23 mouse cellular contexts compared by ENCODE assay signal in the genomic region with DNA sequence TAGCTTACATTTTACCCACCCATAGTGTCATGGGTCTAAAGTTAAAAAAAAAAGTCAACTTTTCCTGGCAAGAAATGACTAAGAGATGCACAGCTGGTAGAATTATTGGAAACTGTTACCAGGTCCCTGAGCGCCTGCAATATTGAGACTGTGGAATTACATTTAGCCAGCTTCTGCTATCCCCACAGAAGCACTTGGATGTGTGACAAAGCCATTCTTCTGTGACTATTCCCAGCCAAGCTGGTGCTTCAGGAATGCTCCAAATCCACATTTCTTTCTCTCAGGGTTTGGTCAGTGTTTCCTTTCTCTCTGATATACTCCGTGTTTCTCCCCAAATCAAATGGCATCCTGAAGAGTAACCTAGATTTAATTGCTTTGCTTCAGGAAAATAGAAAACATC. TPM values are rescaled to one million over a fixed set of nuclear protein-coding genes. Genes with fewer than 3 reads are reported as not detected.
DNase-seq lines count a peak whose midpoint lies in the region; ATAC-seq and TF ChIP-seq lines count a peak whose summit lies in the region.
"Had no signal": no experiment of that assay in that cellular context is flagged by ENCODE, and none has a peak within 500 bp of the region (broad histone marks: within the 10 kb centered on the region; RNA-seq: fewer than 3 reads in every experiment).

No protein-coding gene starts in this region.

- H3K4me3 ChIP-seq in forebrain, embryonic 14.5 days (ENCODE audit: low read depth, low read length): no peak overlapping the region
- no peak overlapping the region for H3K4me3 ChIP-seq in forebrain, embryonic 10.5 days
- no peak overlapping the region for H3K4me3 ChIP-seq in midbrain, postnatal 0 days (ENCODE audit: low read depth, low read length)
- no peak overlapping the region for H3K4me3 ChIP-seq in midbrain, embryonic 16.5 days (ENCODE audit: low read depth, low read length)
- H3K4me3 ChIP-seq: embryonic facial prominence, embryonic 15.5 days; erythroblast, embryonic 14.5 days; heart, embryonic 10.5 days; hindbrain, embryonic 13.5 days; intestine, embryonic 15.5 days had no signal

- H3K27ac ChIP-seq in forebrain, embryonic 14.5 days (ENCODE audit: low read depth, low read length): no peak overlapping the region
- no peak overlapping the region for H3K27ac ChIP-seq in forebrain, embryonic 10.5 days
- H3K27ac ChIP-seq in midbrain, postnatal 0 days (ENCODE audit: low read depth, low read length): no peak overlapping the region
- no peak overlapping the region for H3K27ac ChIP-seq in midbrain, embryonic 16.5 days (ENCODE audit: low read length)
- H3K27ac ChIP-seq: embryonic facial prominence, embryonic 15.5 days; heart, embryonic 10.5 days; hindbrain, embryonic 13.5 days; intestine, embryonic 15.5 days had no signal

- no peak for ATAC-seq in forebrain, embryonic 14.5 days
- no peak for ATAC-seq in midbrain, postnatal 0 days (ENCODE audit: low FRiP score)
- ATAC-seq in midbrain, embryonic 16.5 days: no peak
- ATAC-seq: activated CD4-positive, CD25-positive, alpha-beta regulatory T cell, adult 4 months; intestine, embryonic 15.5 days; Patski had no signal

- no peaks in the 10 kb centered on the region for H3K9me3 ChIP-seq in forebrain, embryonic 14.5 days (replicated peaks; ENCODE audit: control insufficient read depth, low read length)
- H3K9me3 ChIP-seq in forebrain, embryonic 10.5 days: no peaks in the 10 kb centered on the region
- no peaks in the 10 kb centered on the region for H3K9me3 ChIP-seq in midbrain, postnatal 0 days (ENCODE audit: low read length)
- no peaks in the 10 kb centered on the region for H3K9me3 ChIP-seq in midbrain, embryonic 16.5 days (replicated peaks; ENCODE audit: control insufficient read depth, low read length, poor library complexity, severe bottlenecking)
- H3K9me3 ChIP-seq: embryonic facial prominence, embryonic 15.5 days; heart, embryonic 10.5 days; hindbrain, embryonic 13.5 days; intestine, embryonic 15.5 days had no signal

- peak; percentile 21 for DNase-seq in cerebellum, adult 9-10 months
- no peak for DNase-seq in cerebellum, postnatal 36 days
- DNase-seq in forebrain, embryonic 14.5 days (ENCODE audit: low spot score): peak; percentile 3
- no peak for DNase-seq in forebrain, embryonic 10.5 days (ENCODE audit: extremely low spot score, low spot score)
- peak; percentile 8 for DNase-seq in midbrain, postnatal 0 days (ENCODE audit: low spot score)
- no peak for DNase-seq in right cerebral cortex, adult 2 months (ENCODE audit: low spot score in 2 of 2)
- DNase-seq: adrenal gland, postnatal 14 days; embryo, embryonic 11 days; gastrocnemius, postnatal 10 days; heart, adult 18-20 months; heart, postnatal 10 days; heart, postnatal 4 days; kidney, adult 18-20 months had no signal

- TF ChIP-seq CTCF in midbrain, postnatal 0 days (IDR thresholded peaks at IDR 0.05): no peak

- H3K4me1 ChIP-seq in forebrain, embryonic 14.5 days (ENCODE audit: control insufficient read depth, insufficient read depth, low read length): no peaks in the 10 kb centered on the region
- H3K4me1 ChIP-seq in forebrain, embryonic 10.5 days: no peaks in the 10 kb centered on the region
- H3K4me1 ChIP-seq in midbrain, postnatal 0 days (ENCODE audit: insufficient read depth, low read length): no peaks in the 10 kb centered on the region
- H3K4me1 ChIP-seq in midbrain, embryonic 16.5 days (ENCODE audit: control insufficient read depth, insufficient read depth, low read length): no peaks in the 10 kb centered on the region
- H3K4me1 ChIP-seq: embryonic facial prominence, embryonic 15.5 days; heart, embryonic 10.5 days; hindbrain, embryonic 13.5 days; intestine, embryonic 15.5 days had no signal

- no peak overlapping the region for H3K9ac ChIP-seq in forebrain, embryonic 14.5 days (ENCODE audit: low read length)
- no peak overlapping the region for H3K9ac ChIP-seq in midbrain, postnatal 0 days (replicated peaks; ENCODE audit: low read length, poor library complexity, severe bottlenecking)
- no peak overlapping the region for H3K9ac ChIP-seq in midbrain, embryonic 16.5 days (ENCODE audit: low read depth, low read length)
- H3K9ac ChIP-seq: embryonic facial prominence, embryonic 15.5 days; hindbrain, embryonic 13.5 days; intestine, embryonic 15.5 days had no signal

- WGBS in forebrain, embryonic 14.5 days: 89% methylated on average over 2 of the region's 2 CpGs
- WGBS in forebrain, embryonic 10.5 days: 89% methylated on average over 2 of the region's 2 CpGs
- 91% methylated on average over 2 of the region's 2 CpGs for WGBS in midbrain, postnatal 0 days
- WGBS in midbrain, embryonic 16.5 days: 94% methylated on average over 2 of the region's 2 CpGs

- no peaks in the 10 kb centered on the region for H3K27me3 ChIP-seq in forebrain, embryonic 14.5 days (replicated peaks; ENCODE audit: control insufficient read depth, insufficient read depth, low read length)
- H3K27me3 ChIP-seq in forebrain, embryonic 10.5 days (ENCODE audit: poor library complexity, severe bottlenecking): no peaks in the 10 kb centered on the region
- H3K27me3 ChIP-seq in midbrain, postnatal 0 days (ENCODE audit: insufficient read depth, low read length): no peaks in the 10 kb centered on the region
- H3K27me3 ChIP-seq in midbrain, embryonic 16.5 days (ENCODE audit: control insufficient read depth, insufficient read depth, low read depth, low read length): no peaks in the 10 kb centered on the region
- H3K27me3 ChIP-seq: embryonic facial prominence, embryonic 15.5 days; hindbrain, embryonic 13.5 days; intestine, embryonic 15.5 days had no signal

- H3K36me3 ChIP-seq in forebrain, embryonic 14.5 days (ENCODE audit: control insufficient read depth, insufficient read depth, low read length): no peaks in the 10 kb centered on the region
- H3K36me3 ChIP-seq in forebrain, embryonic 10.5 days (replicated peaks): no peaks in the 10 kb centered on the region
- no peaks in the 10 kb centered on the region for H3K36me3 ChIP-seq in midbrain, postnatal 0 days (ENCODE audit: insufficient read depth, low read length)
- H3K36me3 ChIP-seq in midbrain, embryonic 16.5 days (ENCODE audit: control insufficient read depth, insufficient read depth, low read length): no peaks in the 10 kb centered on the region
- H3K36me3 ChIP-seq: embryonic facial prominence, embryonic 15.5 days; heart, embryonic 10.5 days; hindbrain, embryonic 13.5 days; intestine, embryonic 15.5 days had no signal

- H3K4me2 ChIP-seq in forebrain, embryonic 14.5 days (ENCODE audit: low read length): no peak overlapping the region
- no peak overlapping the region for H3K4me2 ChIP-seq in midbrain, postnatal 0 days (ENCODE audit: low read depth, low read length, poor library complexity, severe bottlenecking)
- H3K4me2 ChIP-seq in midbrain, embryonic 16.5 days (ENCODE audit: low read length): no peak overlapping the region
- H3K4me2 ChIP-seq: embryonic facial prominence, embryonic 15.5 days; hindbrain, embryonic 13.5 days; intestine, embryonic 15.5 days had no signal

RNA-seq across cellular contexts. Expression of a gene that starts 6.6 kb away (rescaled TPM):
- polyA plus RNA-seq in forebrain, embryonic 14.5 days (2014; fragmentation: Nextera tagmentation; extraction: Ambion mirVana): 0.06 TPM in 1 of 2 replicates, not detected in the other
- polyA plus RNA-seq in forebrain, embryonic 10.5 days (2016; fragmentation: Nextera tagmentation; extraction: Ambion mirVana): 0.15 and 0.16 TPM in 2 replicates
- total RNA-seq in midbrain, postnatal 0 days (2014; rRNA removed): 0.05 TPM in 1 of 2 replicates, not detected in the other
- not detected in 2 replicates for polyA plus RNA-seq in midbrain, postnatal 0 days (2015; fragmentation: Nextera tagmentation; extraction: Ambion mirVana)
- not detected in 2 replicates for polyA plus RNA-seq in midbrain, embryonic 16.5 days (2015; fragmentation: Nextera tagmentation; extraction: Ambion mirVana)
- total RNA-seq: MEL had no signal
- polyA plus RNA-seq: activated CD4-positive, CD25-positive, alpha-beta regulatory T cell, adult 4 months; C2C12; erythroblast, embryonic 14.5 days; hindbrain, embryonic 13.5 days; Patski had no signal

Comparison
In these comparisons a context has a peak if more than half of its experiments do, and no peak if none do; other contexts are left out.
1. DNase-seq: peak in cerebellum, adult 9-10 months (single experiment), forebrain, embryonic 14.5 days (single experiment) and midbrain, postnatal 0 days (single experiment); none in cerebellum, postnatal 36 days (0 of 2), forebrain, embryonic 10.5 days (single experiment) and right cerebral cortex, adult 2 months (0 of 2).